Mouse (Mus musculus): ENCODE measurements around the gene Hao1.

Hao1 gene

GRCm38 (mm10) chr2:134465132-134465531, 89.0 kb downstream of the Hao1 start:
- DNase-seq (ENCODE audit: low read depth in 2 of 2, low spot score in 2 of 2), result no peak

DNA sequence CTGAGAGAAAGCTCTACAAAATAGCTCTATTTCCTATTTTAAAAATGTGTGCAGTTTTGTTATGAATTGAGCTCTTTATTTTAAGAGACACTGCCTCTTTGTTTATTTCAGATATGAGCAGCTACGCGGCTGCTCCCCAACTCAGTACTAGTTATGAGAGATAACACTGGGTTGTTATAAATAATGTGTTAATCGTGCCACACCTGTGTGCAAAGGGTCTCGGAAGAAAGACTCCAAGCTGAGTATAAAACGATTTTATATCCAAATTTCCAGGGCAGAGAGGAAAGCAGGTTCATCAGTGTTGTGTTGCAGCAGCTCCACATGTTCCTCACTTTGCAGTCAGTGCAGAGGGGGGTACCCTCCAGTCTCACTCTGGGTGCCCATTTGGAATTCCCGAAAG, 91.8 kb downstream of the Hao1 start:
- DNase-seq (ENCODE audit: low read depth in 2 of 2, low spot score in 2 of 2), result no peak

GRCm38 (mm10) chr2:134460831-134461230, 93.3 kb downstream of the Hao1 start:
- DNase-seq (ENCODE audit: low read depth in 2 of 2, low spot score in 2 of 2), result no peak

DNA sequence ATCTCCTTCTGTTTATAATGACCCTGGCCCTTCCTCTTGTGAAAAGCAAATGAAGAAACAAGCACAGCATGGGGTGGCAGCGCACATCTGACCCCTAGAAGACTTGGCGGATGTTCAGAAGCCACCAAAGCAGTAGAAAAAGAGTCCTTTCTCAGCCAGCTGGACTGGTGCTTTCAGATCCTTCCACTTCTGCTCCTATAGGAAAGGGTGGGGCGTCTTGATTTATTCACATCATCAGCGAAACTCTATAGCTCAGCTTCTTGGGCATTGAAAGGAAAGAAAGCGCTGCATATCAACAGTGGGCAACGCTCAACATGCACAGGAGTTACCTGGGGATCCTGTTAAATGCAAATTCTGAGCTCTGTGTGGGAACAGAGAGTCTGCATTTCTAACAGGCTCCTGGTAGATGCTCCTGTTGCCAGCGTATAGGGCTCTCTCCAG, 98.1 kb downstream of the Hao1 start:
- DNase-seq (ENCODE audit: low read depth in 2 of 2, low spot score in 2 of 2), result no peak

GRCm38 (mm10) chr2:134452748-134453147, 101.4 kb downstream of the Hao1 start:
- DNase-seq (ENCODE audit: low read depth in 2 of 2, low spot score in 2 of 2), result no peak

GRCm38 (mm10) chr2:134450976-134451375, 103.2 kb downstream of the Hao1 start:
- no peak for DNase-seq (ENCODE audit: low read depth in 2 of 2, low spot score in 2 of 2)
